ENCODE assay signal across 7 mouse cellular contexts in the genomic region with DNA sequence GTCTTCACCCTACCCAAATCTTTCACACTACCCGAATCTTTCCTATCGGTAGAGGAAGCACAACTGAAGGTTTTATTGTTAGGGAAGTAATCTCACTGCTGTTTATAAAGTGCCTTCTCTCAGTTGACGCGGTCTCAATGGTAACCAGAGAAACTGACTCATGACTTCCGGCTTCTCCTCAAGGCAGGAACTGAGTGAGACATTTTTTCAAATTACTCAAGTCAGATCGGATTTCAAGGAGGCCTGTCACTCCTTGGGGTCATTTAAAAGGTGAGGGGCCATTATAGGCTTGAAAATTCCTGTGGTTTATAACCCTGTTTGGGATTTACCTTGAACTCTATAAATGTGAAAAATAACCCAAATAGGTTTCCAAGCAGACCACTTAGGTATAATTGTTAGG.
DNase-seq lines count a peak whose midpoint lies in the region; ATAC-seq and TF ChIP-seq lines count a peak whose summit lies in the region.

No protein-coding gene starts in this region.

- ATAC-seq in lung, embryonic 14.5 days (ENCODE audit: insufficient read depth): no peak; the same call in 1 of the 2 replicates
- peak; percentile 60; the same call in 1 of the 2 replicates for ATAC-seq in limb, embryonic 12.5 days (ENCODE audit: insufficient number of reproducible peaks, insufficient read depth, low FRiP score, low TSS enrichment, low read depth)

- no peaks in the 10 kb centered on the region for H3K27me3 ChIP-seq in lung, embryonic 14.5 days (ENCODE audit: insufficient read depth, low read length)
- no peaks in the 10 kb centered on the region for H3K27me3 ChIP-seq in limb, embryonic 12.5 days

- H3K36me3 ChIP-seq in lung, embryonic 14.5 days (ENCODE audit: insufficient read depth): no peaks in the 10 kb centered on the region
- no peaks in the 10 kb centered on the region for H3K36me3 ChIP-seq in limb, embryonic 12.5 days

- no peak overlapping the region for H3K9ac ChIP-seq in lung, embryonic 14.5 days
- no peak overlapping the region for H3K9ac ChIP-seq in limb, embryonic 12.5 days (replicated peaks)

- DNase-seq in lung, embryonic 14.5 days: peak; percentile 57
- DNase-seq in lung, adult 2 months: no peak
- peak; percentile 68 for DNase-seq in embryo, embryonic 10 days (ENCODE audit: low spot score)
- DNase-seq in thymus, postnatal 14 days: peak; percentile 27
- no peak for DNase-seq in left cerebral cortex, postnatal 36 days (ENCODE audit: low spot score in 2 of 2)
- DNase-seq in right cerebral cortex, postnatal 25 days: no peak

- WGBS in lung, embryonic 14.5 days: 15% methylated on average over 6 of the region's 6 CpGs
- 20% methylated on average over 6 of the region's 6 CpGs for WGBS in lung, adult 2 months
- WGBS in limb, embryonic 12.5 days: 2% methylated on average over 6 of the region's 6 CpGs

- TF ChIP-seq CTCF in lung, embryonic 14.5 days (IDR thresholded peaks at IDR 0.05; ENCODE audit: low read depth): no peak
- TF ChIP-seq CTCF in lung, adult 2 months (IDR thresholded peaks at IDR 0.05; ENCODE audit: insufficient read depth, low read length): no peak

- TF ChIP-seq POLR2A in lung, adult 2 months (IDR thresholded peaks at IDR 0.05; ENCODE audit: borderline replicate concordance, extremely low read depth, low read depth, low read length): no peak

- no peaks in the 10 kb centered on the region for H3K9me3 ChIP-seq in lung, embryonic 14.5 days (ENCODE audit: low read depth, low read length)
- H3K9me3 ChIP-seq in limb, embryonic 12.5 days: no peaks in the 10 kb centered on the region

- intact Hi-C loops in left cerebral cortex, postnatal 36 days (cut with DNase I): no loop called here

- 0 out of 2 replicates have a peak, but pooled peaks cover 4% of the 10 kb centered on the region for H3K4me1 ChIP-seq in lung, embryonic 14.5 days (ENCODE audit: insufficient read depth)
- H3K4me1 ChIP-seq in lung, adult 2 months (ENCODE audit: control insufficient read depth, insufficient read depth, low read length): peaks cover 13% of the 10 kb centered on the region
- H3K4me1 ChIP-seq in limb, embryonic 12.5 days (replicated peaks): peaks cover 28% of the 10 kb centered on the region

- no peak overlapping the region for H3K4me3 ChIP-seq in lung, embryonic 14.5 days (ENCODE audit: low read depth, low read length)
- H3K4me3 ChIP-seq in lung, adult 2 months (replicated peaks; ENCODE audit: extremely low read depth, low read depth, low read length): no peak overlapping the region
- H3K4me3 ChIP-seq in limb, embryonic 12.5 days (replicated peaks): no peak overlapping the region

- H3K27ac ChIP-seq in lung, embryonic 14.5 days (ENCODE audit: low read depth): no peak overlapping the region
- no peak overlapping the region for H3K27ac ChIP-seq in limb, embryonic 12.5 days

- no peak overlapping the region for H3K4me2 ChIP-seq in lung, embryonic 14.5 days
- no peak overlapping the region for H3K4me2 ChIP-seq in limb, embryonic 12.5 days

Comparison
In these comparisons a context has a peak if more than half of its experiments do, and no peak if none do; other contexts are left out.
1. DNase-seq: peak in lung, embryonic 14.5 days (single experiment), embryo, embryonic 10 days (single experiment) and thymus, postnatal 14 days (single experiment); none in lung, adult 2 months (single experiment), left cerebral cortex, postnatal 36 days (0 of 2) and right cerebral cortex, postnatal 25 days (single experiment).